Mouse (Mus musculus) megakaryocyte, embryonic 14.5 days (primary cell): Measurements from ENCODE around the gene Tkt.

ENCODE experiments used
- FLI1 ChIP-seq: IDR thresholded peaks from 2 replicates; pipeline ENCODE4 v1.6.1; 2012; ENCODE audit warnings: low read length, inconsistent platforms, mixed read lengths
- GATA1 ChIP-seq: IDR thresholded peaks from 3 replicates; pipeline ENCODE4 v1.6.1; 2012; ENCODE audit warnings: mixed read lengths, low read length, inconsistent platforms, borderline replicate concordance

- TF ChIP-seq GATA1 = no peak
- no peak for TF ChIP-seq FLI1
These were observed 17.4 kb upstream of the Tkt start for GRCm38 (mm10) chr14:30530726-30531269.
